Mouse (Mus musculus) midbrain, embryonic 10.5 days (tissue): ENCODE measurements around the gene Prox2. TPM values are rescaled to one million over a fixed set of nuclear protein-coding genes. Genes with fewer than 3 reads are reported as not detected.

Experiments
- DNase-seq: peaks from one replicate; pipeline ENCODE4 v3.0.0-alpha.2; 2017; ENCODE audit warnings: low spot score
- H3K27ac ChIP-seq: fragments of 300-500 bp; sonication (generic); replicated peaks from 2 replicates; pipeline ENCODE4 v1.5.1; 2016; ENCODE audit warnings: mild to moderate bottlenecking
- H3K27me3 ChIP-seq: fragments of 300-500 bp; sonication (generic); 2 replicates; pipeline ENCODE4 v1.6.1; 2016; ENCODE audit warnings: low read depth, mild to moderate bottlenecking; ENCODE audit not compliant: poor library complexity, severe bottlenecking
- H3K36me3 ChIP-seq: fragments of 300-500 bp; sonication (generic); 2 replicates; pipeline ENCODE4 v1.6.1; 2016; ENCODE audit warnings: mild to moderate bottlenecking, moderate library complexity
- H3K4me1 ChIP-seq: fragments of 300-500 bp; sonication (generic); 2 replicates; pipeline ENCODE4 v1.6.1; 2016
- H3K4me3 ChIP-seq: fragments of 300-500 bp; sonication (generic); 2 replicates; pipeline ENCODE4 v1.5.1; 2016; ENCODE audit warnings: mild to moderate bottlenecking, moderate library complexity
- H3K9me3 ChIP-seq: fragments of 300-500 bp; sonication (generic); replicated peaks from 2 replicates; pipeline ENCODE4 v1.6.1; 2016; ENCODE audit warnings: mild to moderate bottlenecking
- WGBS: fragments of 180-500 bp; shearing (Covaris S2); methylation state at CpG from one replicate; pipeline ENCODE4 v1.1.7; 2016; 5-methylcytosine and 5-hydroxymethylcytosine counted together
- polyA plus RNA-seq: library from polyadenylated mRNA; unstranded; fragments of >200 nt; fragmentation: Nextera tagmentation; extraction: Ambion mirVana; gene quantifications from 2 replicates; pipeline ENCODE4 v1.2.1, GENCODE M21; 2016

Gene Prox2
- polyA plus RNA-seq, 1 experiment from 2014 or later, result 2.3 TPM

DNA sequence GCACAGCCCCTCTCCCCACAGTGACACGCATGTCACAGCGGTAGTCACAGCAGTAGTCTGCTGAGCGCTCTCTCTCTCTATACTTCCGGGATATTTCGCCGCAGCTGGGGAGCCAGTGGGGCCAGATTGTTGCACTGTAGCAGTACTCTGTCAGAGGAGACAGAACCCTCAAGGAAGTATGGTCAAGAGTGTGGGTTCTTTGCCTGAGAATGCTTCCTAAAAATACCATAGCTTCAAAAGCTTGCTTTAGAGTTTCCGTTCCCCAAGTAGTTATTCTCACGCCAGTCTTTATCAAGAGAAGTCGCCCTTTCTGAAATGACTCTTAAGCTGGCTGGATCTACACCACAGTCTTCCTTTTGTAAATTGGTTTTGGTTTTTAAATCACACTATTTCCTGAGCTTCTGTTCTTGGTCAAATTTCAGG is 12.6 kb upstream of the Prox2 start:
- Histone ChIP-seq H3K36me3 (peaks cover 100% of the 10 kb centered on the region), H3K9me3 (no peaks in the 10 kb centered on the region), H3K4me3 (no peak overlapping the region), H3K27ac (no peak overlapping the region), H3K27me3 (no peaks in the 10 kb centered on the region), H3K4me1 (no peaks in the 10 kb centered on the region)
- WGBS, result 95% methylated on average over 9 of the region's 9 CpGs
- no peak for DNase-seq

GRCm38 (mm10) chr12:85121806-85122459 is 11.4 kb upstream of the Prox2 start:
- 96% methylated on average over 9 of the region's 9 CpGs for WGBS
- H3K4me1 ChIP-seq, result no peaks in the 10 kb centered on the region
- no peaks in the 10 kb centered on the region for H3K9me3 ChIP-seq
- no peak overlapping the region for H3K27ac ChIP-seq
- DNase-seq, result no peak
- H3K36me3 ChIP-seq, result peaks cover 99% of the 10 kb centered on the region
- H3K4me3 ChIP-seq, result no peak overlapping the region
- no peaks in the 10 kb centered on the region for H3K27me3 ChIP-seq

DNA sequence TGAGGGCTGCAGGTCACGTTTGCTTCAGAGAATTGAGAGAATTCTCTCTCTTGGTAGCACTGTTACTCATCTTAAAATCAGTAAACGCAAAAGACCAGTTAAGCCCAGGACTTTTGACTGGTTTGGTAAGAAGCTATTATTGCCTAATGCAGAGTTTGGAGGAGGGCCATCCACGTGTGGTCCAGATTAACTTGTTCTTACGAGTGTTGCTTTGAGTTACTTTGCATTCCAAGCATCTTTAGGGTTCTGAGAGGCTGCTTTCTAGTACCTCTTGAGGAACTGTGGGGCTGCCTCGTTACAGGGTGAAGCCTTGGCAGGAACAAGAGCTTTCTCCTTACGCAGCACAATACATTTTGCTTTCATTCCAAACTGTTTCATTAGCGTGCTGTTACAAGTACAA is 5.1 kb upstream of the Prox2 start:
- Histone ChIP-seq H3K36me3 (peaks cover 68% of the 10 kb centered on the region), H3K9me3 (no peaks in the 10 kb centered on the region), H3K27ac (no peak overlapping the region), H3K4me3 (no peak overlapping the region), H3K4me1 (peaks cover 22% of the 10 kb centered on the region), H3K27me3 (no peaks in the 10 kb centered on the region)
- WGBS, result 77% methylated on average over 7 of the region's 7 CpGs
- DNase-seq, result no peak

GRCm38 (mm10) chr12:85113917-85114316 is 3.4 kb upstream of the Prox2 start:
- H3K4me3 ChIP-seq, result no peak overlapping the region
- DNase-seq, result no peak
- 98% methylated on average over 3 of the region's 3 CpGs for WGBS
- peaks cover 37% of the 10 kb centered on the region for H3K4me1 ChIP-seq
- no peaks in the 10 kb centered on the region for H3K27me3 ChIP-seq
- no peak overlapping the region for H3K27ac ChIP-seq
- peaks cover 50% of the 10 kb centered on the region for H3K36me3 ChIP-seq
- H3K9me3 ChIP-seq, result no peaks in the 10 kb centered on the region

DNA sequence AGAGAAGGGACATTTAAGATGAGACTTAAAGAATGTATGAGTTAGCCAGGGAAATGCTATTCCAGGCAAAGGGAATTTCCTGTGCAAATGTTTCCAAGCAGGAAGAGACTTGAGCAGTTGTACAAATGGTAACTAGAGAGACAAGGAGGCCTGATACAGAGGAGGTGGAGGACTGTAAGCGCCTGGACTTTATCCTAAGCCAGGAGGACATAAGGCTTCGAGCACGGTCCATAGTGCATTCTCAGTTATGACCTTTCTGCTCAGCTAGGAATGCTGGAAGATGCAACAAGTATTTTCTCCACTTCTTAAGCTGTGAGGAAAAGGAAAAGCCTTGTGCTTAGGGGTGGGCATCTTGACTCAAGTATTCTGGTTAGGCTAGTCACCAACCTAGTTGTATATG is 2.8 kb upstream of the Prox2 start:
- no peak overlapping the region; the same call in 1 of the 2 replicates for H3K4me3 ChIP-seq
- DNase-seq, result no peak
- H3K27me3 ChIP-seq, result no peaks in the 10 kb centered on the region
- H3K9me3 ChIP-seq, result no peaks in the 10 kb centered on the region
- H3K4me1 ChIP-seq, result peaks cover 38% of the 10 kb centered on the region
- no peak overlapping the region for H3K27ac ChIP-seq
- 96% methylated on average over 3 of the region's 3 CpGs for WGBS
- peaks cover 44% of the 10 kb centered on the region for H3K36me3 ChIP-seq

GRCm38 (mm10) chr12:85112550-85113251 is 2.1 kb upstream of the Prox2 start:
- Histone ChIP-seq H3K27me3 (no peaks in the 10 kb centered on the region), H3K4me1 (peaks cover 38% of the 10 kb centered on the region), H3K9me3 (no peaks in the 10 kb centered on the region), H3K4me3 (peak overlapping the region; percentile 100; the same call in 1 of the 2 replicates), H3K36me3 (peaks cover 38% of the 10 kb centered on the region), H3K27ac (no peak overlapping the region)
- DNase-seq, result no peak
- WGBS, result 90% methylated on average over 7 of the region's 7 CpGs

DNA sequence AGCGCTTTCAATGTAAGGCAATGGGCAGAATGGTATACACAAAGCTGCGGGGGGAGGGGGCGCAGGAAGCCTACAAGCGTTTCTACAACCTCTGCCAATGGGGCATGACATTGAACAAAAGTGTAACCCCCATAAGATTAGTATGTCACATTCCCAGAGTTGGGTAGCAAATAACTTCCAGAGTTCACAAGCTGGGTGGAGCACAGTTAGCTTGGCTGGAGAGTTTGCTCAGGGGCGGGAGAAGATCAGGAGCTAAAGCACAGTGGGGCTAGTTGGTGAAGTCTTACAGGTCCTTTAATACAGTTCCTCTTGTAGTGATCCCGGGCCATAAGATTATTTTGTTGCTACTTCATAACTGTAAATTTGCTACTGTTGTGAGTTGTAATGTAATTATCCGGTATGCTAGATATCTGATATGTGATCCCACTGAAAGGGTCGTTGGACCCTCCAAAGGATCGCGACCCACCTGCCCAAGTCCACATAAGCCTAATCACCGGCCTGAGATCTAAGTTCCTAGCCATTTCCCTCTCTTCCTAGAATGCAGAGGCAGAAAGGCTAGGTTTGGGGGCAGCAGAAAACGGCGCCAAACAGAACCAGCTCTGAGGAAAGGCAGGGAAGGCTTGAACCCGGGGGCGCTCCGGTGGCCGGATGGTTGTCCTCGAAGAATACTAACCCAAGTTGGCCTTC is 405 bp downstream of the Prox2 start:
- no peaks in the 10 kb centered on the region for H3K27me3 ChIP-seq
- H3K36me3 ChIP-seq, result peaks cover 20% of the 10 kb centered on the region
- H3K27ac ChIP-seq, result peak overlapping the region; percentile 94
- DNase-seq, result no peak
- peaks cover 48% of the 10 kb centered on the region for H3K4me1 ChIP-seq
- H3K4me3 ChIP-seq, result peak overlapping the region; percentile 100
- 16% methylated on average over 18 of the region's 18 CpGs for WGBS
- no peaks in the 10 kb centered on the region for H3K9me3 ChIP-seq

GRCm38 (mm10) chr12:85109426-85109825 is 1.1 kb downstream of the Prox2 start:
- H3K36me3 ChIP-seq, result peaks cover 13% of the 10 kb centered on the region; the same call in 1 of the 2 replicates
- peaks cover 48% of the 10 kb centered on the region for H3K4me1 ChIP-seq
- DNase-seq, result no peak
- no peaks in the 10 kb centered on the region for H3K9me3 ChIP-seq
- no peak overlapping the region; the same call in 1 of the 2 replicates for H3K27ac ChIP-seq
- 0 out of 2 replicates have a peak overlapping the region, but pooled peaks have one; percentile 7 for H3K4me3 ChIP-seq
- WGBS, result 31% methylated on average over 4 of the region's 4 CpGs
- no peaks in the 10 kb centered on the region for H3K27me3 ChIP-seq

GRCm38 (mm10) chr12:85108643-85109042 is 1.9 kb downstream of the Prox2 start:
- no peaks in the 10 kb centered on the region for H3K9me3 ChIP-seq
- WGBS, result 64% methylated on average over 3 of the region's 3 CpGs
- H3K27ac ChIP-seq, result no peak overlapping the region
- H3K4me3 ChIP-seq, result no peak overlapping the region
- no peak for DNase-seq
- H3K36me3 ChIP-seq, result peaks cover 9% of the 10 kb centered on the region; the same call in 1 of the 2 replicates
- H3K4me1 ChIP-seq, result peaks cover 48% of the 10 kb centered on the region
- H3K27me3 ChIP-seq, result no peaks in the 10 kb centered on the region

DNA sequence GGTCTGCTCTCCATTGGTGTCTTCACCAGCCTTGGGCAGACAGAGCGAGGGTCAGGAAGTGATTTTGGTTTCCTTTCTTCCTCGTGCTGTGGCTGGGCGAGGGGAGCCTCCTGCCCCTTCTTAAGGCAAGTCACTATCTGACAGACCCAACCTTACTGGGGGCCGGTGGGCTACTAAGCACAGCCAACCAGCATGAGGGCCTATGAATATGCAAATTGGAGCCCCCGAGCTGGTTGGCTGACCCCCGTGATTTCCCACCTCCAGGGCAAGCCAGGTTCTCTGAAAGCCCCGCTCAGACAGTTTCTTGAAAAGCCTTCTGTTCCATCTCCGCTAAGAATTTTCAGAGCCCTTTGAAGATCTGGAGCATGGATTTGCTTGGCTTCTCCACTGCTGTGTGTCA is 4.3 kb downstream of the Prox2 start:
- WGBS, result 2% methylated on average over 8 of the region's 8 CpGs
- DNase-seq, result peak; percentile 38
- H3K27ac ChIP-seq, result 0 out of 2 replicates have a peak overlapping the region, but pooled peaks have one; percentile 25
- H3K4me3 ChIP-seq, result peak overlapping the region; percentile 41
- H3K4me1 ChIP-seq, result peaks cover 32% of the 10 kb centered on the region
- no peaks in the 10 kb centered on the region for H3K9me3 ChIP-seq
- no peaks in the 10 kb centered on the region for H3K36me3 ChIP-seq
- H3K27me3 ChIP-seq, result no peaks in the 10 kb centered on the region

- H3K4me1 ChIP-seq, result peaks cover 32% of the 10 kb centered on the region
- H3K27me3 ChIP-seq, result no peaks in the 10 kb centered on the region
- no peaks in the 10 kb centered on the region for H3K9me3 ChIP-seq
- no peak overlapping the region for H3K4me3 ChIP-seq
- no peak for DNase-seq
- WGBS, result 89% methylated on average over 8 of the region's 8 CpGs
- H3K36me3 ChIP-seq, result no peaks in the 10 kb centered on the region
- H3K27ac ChIP-seq, result no peak overlapping the region
Measured at GRCm38 (mm10) chr12:85104789-85105188, 5.8 kb downstream of the Prox2 start.

DNA sequence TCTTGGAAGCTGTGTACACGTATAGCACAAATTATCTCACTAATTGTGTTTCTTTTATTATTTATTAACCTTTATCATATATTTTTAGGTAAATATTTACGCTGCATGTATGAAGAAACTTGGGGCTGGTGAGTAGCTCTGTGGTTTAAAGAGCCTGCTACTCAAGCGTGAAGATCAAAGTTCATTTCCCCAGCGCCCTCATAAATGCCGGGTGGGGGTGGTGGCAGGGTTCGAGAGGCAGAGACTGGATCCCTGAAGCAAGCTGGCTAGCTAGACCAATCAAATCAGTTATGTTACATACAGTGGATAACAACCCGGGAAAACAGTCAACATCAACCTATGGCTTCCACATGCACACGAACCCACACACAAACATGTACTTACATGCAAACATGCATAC is 7.5 kb downstream of the Prox2 start:
- 86% methylated on average over 8 of the region's 8 CpGs for WGBS
- H3K27me3 ChIP-seq, result no peaks in the 10 kb centered on the region
- DNase-seq, result no peak

More for the DNA sequence above, 7.5 kb downstream of the Prox2 start:
- Histone ChIP-seq H3K27ac (no peak overlapping the region), H3K9me3 (no peaks in the 10 kb centered on the region), H3K4me3 (no peak overlapping the region), H3K36me3 (no peaks in the 10 kb centered on the region), H3K4me1 (peaks cover 22% of the 10 kb centered on the region)
